Mouse (Mus musculus) lung, postnatal 0 days (tissue): Measurements from ENCODE around the gene Dusp6. TPM values are rescaled to one million over a fixed set of nuclear protein-coding genes. Genes with fewer than 3 reads are reported as not detected.

Source experiments
- ATAC-seq: fragments of 200-750 bp; cut with Nextera tagmentation; 2 replicates; pipeline ENCODE4 v1.8.0; 2017; ENCODE audit warnings: moderate library complexity
- DNase-seq: peaks from one replicate; pipeline ENCODE4 v3.0.0-alpha.2; 2016; ENCODE audit warnings: low spot score
- H3K27ac ChIP-seq: fragments of 300-500 bp; sonication (generic); 2 replicates; pipeline ENCODE4 v1.5.1; 2014; ENCODE audit warnings: antibody characterized with exemption, mild to moderate bottlenecking, low read length, mixed read lengths
- H3K27me3 ChIP-seq: fragments of 300-500 bp; sonication (generic); replicated peaks from 2 replicates; pipeline ENCODE4 v1.6.1; 2014; ENCODE audit warnings: low read length, mixed read lengths; ENCODE audit not compliant: insufficient read depth
- H3K36me3 ChIP-seq: fragments of 300-500 bp; sonication (generic); 2 replicates; pipeline ENCODE4 v1.6.1; 2014; ENCODE audit warnings: low read length, mixed read lengths; ENCODE audit not compliant: insufficient read depth
- H3K4me1 ChIP-seq: fragments of 300-500 bp; sonication (generic); 2 replicates; pipeline ENCODE4 v1.6.1; 2014; ENCODE audit warnings: antibody characterized with exemption, low read depth, low read length, mixed read lengths; ENCODE audit not compliant: insufficient read depth
- H3K4me2 ChIP-seq: fragments of 300-500 bp; sonication (generic); replicated peaks from 2 replicates; pipeline ENCODE4 v1.6.1; 2014; ENCODE audit warnings: low read depth, mild to moderate bottlenecking, low read length, moderate library complexity, mixed read lengths
- H3K4me3 ChIP-seq: fragments of 300-500 bp; sonication (generic); 2 replicates; pipeline ENCODE4 v1.5.1; 2014; ENCODE audit warnings: low read depth, low read length
- H3K9ac ChIP-seq: fragments of 300-500 bp; sonication (generic); replicated peaks from 2 replicates; pipeline ENCODE4 v1.6.1; 2014; ENCODE audit warnings: low read depth, mild to moderate bottlenecking
- H3K9me3 ChIP-seq: fragments of 300-500 bp; sonication (generic); 2 replicates; pipeline ENCODE4 v1.6.1; 2016; ENCODE audit warnings: low read length, mixed read lengths
- CTCF ChIP-seq: IDR thresholded peaks from 2 replicates; pipeline ENCODE4 v1.5.1; 2016; ENCODE audit warnings: antibody characterized with exemption, mild to moderate bottlenecking
- EP300 ChIP-seq: IDR thresholded peaks from 2 replicates; pipeline ENCODE4 v1.6.1; 2016; ENCODE audit warnings: antibody characterized with exemption, mild to moderate bottlenecking, control low read depth
- WGBS: fragments of 180-500 bp; shearing (Covaris S2); extraction: QIAGEN DNeasy Blood & Tissue Kit; methylation state at CpG from one replicate; pipeline ENCODE4 v1.1.7; 2014; 5-methylcytosine and 5-hydroxymethylcytosine counted together
- polyA plus RNA-seq: library from polyadenylated mRNA; unstranded; fragments of >200 nt; fragmentation: Nextera tagmentation; extraction: Ambion mirVana; gene quantifications from 2 replicates; pipeline ENCODE4 v1.2.1, GENCODE M21; 2015

Dusp6 gene
- polyA plus RNA-seq, 1 experiment from 2014 or later: 49.7 TPM

DNA sequence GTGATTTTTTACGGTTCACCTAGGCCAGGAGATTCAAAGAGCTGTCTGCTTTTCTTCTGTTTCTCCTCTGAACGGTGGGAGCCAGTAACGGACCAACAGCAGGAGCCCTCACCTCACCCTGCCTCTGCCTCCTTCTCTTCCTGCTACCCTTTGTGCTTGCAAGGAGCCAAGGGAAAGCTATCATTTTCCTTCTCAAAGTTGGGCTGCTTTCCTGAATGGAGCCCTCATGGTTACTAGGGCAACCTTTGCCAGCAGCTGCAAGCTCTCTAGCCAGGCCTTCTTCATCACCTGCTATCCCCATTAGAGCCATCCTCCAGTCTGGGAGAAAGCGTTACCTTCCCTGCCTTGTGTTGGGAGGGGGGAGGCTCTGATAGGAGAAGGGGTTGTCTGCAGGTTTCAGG lies 6.3 kb downstream of the Dusp6 start:
- Histone ChIP-seq H3K4me1 (peaks cover 21% of the 10 kb centered on the region; the same call in 1 of the 2 replicates), H3K36me3 (no peaks in the 10 kb centered on the region), H3K27me3 (no peaks in the 10 kb centered on the region), H3K4me3 (no peak overlapping the region), H3K4me2 (peak overlapping the region; percentile 73; the same call in 1 of the 2 replicates), H3K27ac (peak overlapping the region; percentile 83), H3K9me3 (no peaks in the 10 kb centered on the region), H3K9ac (no peak overlapping the region)
- 34% methylated on average over 4 of the region's 4 CpGs for WGBS
- DNase-seq (peak; percentile 26), ATAC-seq (no peak)
- TF ChIP-seq CTCF (no peak), EP300 (no peak)

DNA sequence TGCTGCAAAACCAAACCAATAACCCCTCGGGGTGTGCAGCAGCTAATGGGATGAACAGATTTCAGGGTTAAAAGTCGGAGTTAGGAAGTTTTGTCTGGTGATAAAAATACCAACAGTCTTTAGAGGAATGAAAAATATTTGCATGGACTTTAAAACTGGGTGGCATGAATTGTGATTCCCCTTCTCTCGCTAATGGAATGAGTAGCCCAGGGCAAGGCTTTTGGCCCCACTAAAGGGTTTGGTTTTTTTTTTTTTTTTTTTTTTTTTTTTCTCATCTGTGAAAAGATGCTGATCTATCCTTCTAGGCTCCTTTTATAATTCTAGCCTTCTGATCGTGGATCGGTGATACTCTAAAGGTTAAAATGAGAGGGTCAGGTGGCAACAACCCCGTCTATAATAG lies 6.7 kb downstream of the Dusp6 start:
- Histone ChIP-seq H3K36me3 (no peaks in the 10 kb centered on the region), H3K4me2 (no peak overlapping the region), H3K9me3 (no peaks in the 10 kb centered on the region), H3K4me1 (peaks cover 21% of the 10 kb centered on the region; the same call in 1 of the 2 replicates), H3K4me3 (no peak overlapping the region), H3K9ac (no peak overlapping the region), H3K27me3 (no peaks in the 10 kb centered on the region), H3K27ac (peak overlapping the region; percentile 83)
- no peak for DNase-seq
- no peak for TF ChIP-seq CTCF
- TF ChIP-seq EP300: no peak
- WGBS: 57% methylated on average over 6 of the region's 6 CpGs
- ATAC-seq: no peak

GRCm38 (mm10) chr10:99270406-99270805 lies 7.4 kb downstream of the Dusp6 start:
- no peak overlapping the region for H3K9ac ChIP-seq
- TF ChIP-seq EP300 (peak; percentile 94), CTCF (no peak)
- no peak overlapping the region; the same call in 1 of the 2 replicates for H3K4me2 ChIP-seq
- peaks cover 21% of the 10 kb centered on the region; the same call in 1 of the 2 replicates for H3K4me1 ChIP-seq
- no peaks in the 10 kb centered on the region for H3K9me3 ChIP-seq
- WGBS: 22% methylated on average over 10 of the region's 10 CpGs
- peak overlapping the region; percentile 69; the same call in 1 of the 2 replicates for H3K27ac ChIP-seq
- no peak overlapping the region for H3K4me3 ChIP-seq
- DNase-seq (peak; percentile 95), ATAC-seq (peak; percentile 74)
- no peaks in the 10 kb centered on the region for H3K27me3 ChIP-seq
- no peaks in the 10 kb centered on the region for H3K36me3 ChIP-seq

DNA sequence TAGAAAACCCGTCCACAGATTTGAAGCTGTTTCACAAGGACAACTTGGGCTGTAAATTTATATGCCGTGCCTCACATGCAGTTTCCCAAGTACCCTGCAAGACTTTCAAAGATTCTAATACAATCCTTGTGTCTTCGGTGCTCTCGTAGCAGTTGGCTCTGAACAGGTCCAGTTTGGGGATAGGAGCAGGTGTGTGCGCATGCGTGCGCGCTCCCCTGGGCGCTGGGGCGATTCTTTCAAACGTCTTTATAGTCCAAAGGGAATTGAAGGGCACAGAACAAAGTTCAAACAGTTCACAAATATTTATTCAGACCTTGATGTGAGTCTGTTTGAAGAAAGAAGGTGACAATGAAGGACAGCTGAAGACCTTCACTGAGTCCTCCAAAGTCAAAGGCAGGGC lies 8.0 kb downstream of the Dusp6 start:
- Histone ChIP-seq H3K36me3 (no peaks in the 10 kb centered on the region), H3K27me3 (no peaks in the 10 kb centered on the region), H3K9me3 (no peaks in the 10 kb centered on the region), H3K4me2 (no peak overlapping the region), H3K4me1 (peaks cover 21% of the 10 kb centered on the region; the same call in 1 of the 2 replicates), H3K4me3 (no peak overlapping the region), H3K27ac (peak overlapping the region; percentile 69; the same call in 1 of the 2 replicates), H3K9ac (no peak overlapping the region)
- TF ChIP-seq EP300 (no peak), CTCF (no peak)
- WGBS: 55% methylated on average over 11 of the region's 11 CpGs
- peak; percentile 23 for DNase-seq
- no peak for ATAC-seq

DNA sequence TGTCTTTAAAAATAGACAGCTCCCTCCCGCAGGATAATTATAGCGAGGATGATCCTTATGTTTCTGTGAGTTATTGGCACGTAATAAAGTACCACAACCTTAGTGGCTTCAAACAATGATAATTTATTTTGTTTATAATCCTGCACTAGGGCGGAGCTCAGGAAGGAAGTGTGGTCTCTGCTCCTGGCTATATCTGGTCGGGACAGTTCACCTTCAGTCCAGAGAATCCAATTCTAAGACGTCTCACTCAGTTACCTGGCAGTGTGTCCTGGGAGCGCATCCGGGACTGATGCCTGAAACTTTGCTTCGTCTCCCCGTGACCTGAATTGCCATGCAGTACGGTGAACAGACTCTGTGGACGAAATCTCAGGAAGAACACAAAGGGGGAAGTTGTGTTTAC lies 10.0 kb downstream of the Dusp6 start:
- Histone ChIP-seq H3K27ac (peak overlapping the region; percentile 27; the same call in 1 of the 2 replicates), H3K4me2 (no peak overlapping the region), H3K9me3 (no peaks in the 10 kb centered on the region), H3K36me3 (no peaks in the 10 kb centered on the region), H3K9ac (no peak overlapping the region), H3K27me3 (no peaks in the 10 kb centered on the region), H3K4me1 (peaks cover 15% of the 10 kb centered on the region; the same call in 1 of the 2 replicates), H3K4me3 (no peak overlapping the region)
- TF ChIP-seq CTCF (no peak), EP300 (peak; percentile 81)
- DNase-seq: peak; percentile 28
- 53% methylated on average over 12 of the region's 12 CpGs for WGBS
- ATAC-seq: no peak

- Histone ChIP-seq H3K27ac (peak overlapping the region; percentile 57), H3K27me3 (no peaks in the 10 kb centered on the region), H3K4me3 (no peak overlapping the region), H3K4me1 (peaks cover 4% of the 10 kb centered on the region; the same call in 1 of the 2 replicates), H3K9me3 (no peaks in the 10 kb centered on the region), H3K4me2 (no peak overlapping the region), H3K9ac (no peak overlapping the region), H3K36me3 (no peaks in the 10 kb centered on the region)
- 71% methylated on average over 12 of the region's 12 CpGs for WGBS
- ATAC-seq (peak; percentile 54), DNase-seq (peak; percentile 46)
- TF ChIP-seq EP300 (peak; percentile 92), CTCF (no peak; the same call in 1 of the 2 replicates)
Measured at GRCm38 (mm10) chr10:99274640-99275039, 11.6 kb downstream of the Dusp6 start.
